Mouse (Mus musculus) Patski (cell line): ENCODE results near the gene Gm43552. TPM values are rescaled to one million over a fixed set of nuclear protein-coding genes. Genes with fewer than 3 reads are reported as not detected.

Experiments
- ATAC-seq: fragments of 100-300 bp; one replicate; pipeline ENCODE4 v1.8.0; 2021
- CTCF ChIA-PET: fragments of 350-600 bp; sonication (Branson Sonifier 250); formaldehyde crosslinking; loops from one replicate; lab custom pipeline; 2022; ENCODE audit warnings: inconsistent platforms; lab: Charles Lee
- POLR2A ChIA-PET: fragments of 350-600 bp; sonication (Branson Sonifier 250); formaldehyde crosslinking; loops from one replicate; lab custom pipeline; 2022; ENCODE audit warnings: antibody characterized with exemption, inconsistent platforms; lab: Charles Lee
- DNase-seq: peaks from one replicate; pipeline ENCODE4 v3.0.0-alpha.2; 2011; ENCODE audit warnings: low read depth, low spot score
- H3K27me3 ChIP-seq: fragments of 371-371 bp; one replicate; pipeline ENCODE4 v1.5.1; 2021
- CTCF ChIP-seq: fragments of 100-300 bp; IDR thresholded peaks from one replicate; pipeline ENCODE4 v1.5.1; 2021
- in situ Hi-C: fragments of 300-500 bp; cut with MboI; formaldehyde crosslinking; loops from 3 replicates; pipeline ENCODE4 v1.11.1; 2018; ENCODE audit warnings: low pct_unique_long_range_greater_than_20kb, mixed read lengths
- polyA plus RNA-seq: library from polyadenylated mRNA; unstranded; gene quantifications from one replicate; pipeline ENCODE4 v1.2.3, GENCODE M21; 2021

Gene Gm43552
- polyA plus RNA-seq, 1 experiment from 2014 or later = not detected

GRCm38 (mm10) chr5:65535457-65536067 lies 42.9 kb upstream of the Gm43552 start:
- POLR2A ChIA-PET = interaction anchor here (0.6 to 1.2 kb wide), 2 partner anchors 33 to 59 kb away, joined by 5 to 6 read pairs; no protein-coding TSS in a partner anchor
- H3K27me3 ChIP-seq = no peaks in the 10 kb centered on the region
- DNase-seq (no peak), ATAC-seq (peak; percentile 14)
- in situ Hi-C loops = loop anchor here (25.0 kb wide), 1 partner anchor 152 kb away; the partner anchor contains the start of gene Pds5a
- CTCF ChIA-PET = interaction anchor here (0.7 to 3.0 kb wide), 19 partner anchors 8 to 400 kb away, joined by 3 to 22 read pairs (median 3); no protein-coding TSS in a partner anchor
- peak; percentile 77 for TF ChIP-seq CTCF

GRCm38 (mm10) chr5:65534496-65534895 lies 41.9 kb upstream of the Gm43552 start:
- CTCF ChIA-PET = interaction anchor here (0.6 to 3.0 kb wide), 7 partner anchors 9 to 93 kb away, joined by 3 to 22 read pairs (median 3); no protein-coding TSS in a partner anchor
- POLR2A ChIA-PET = no interaction called here
- no peak for TF ChIP-seq CTCF

GRCm38 (mm10) chr5:65531283-65531682 lies 38.6 kb upstream of the Gm43552 start:
- POLR2A ChIA-PET = no interaction called here

More at GRCm38 (mm10) chr5:65534496-65534895, 41.9 kb upstream of the Gm43552 start:
- in situ Hi-C loops = loop anchor here (25.0 kb wide), 1 partner anchor 153 kb away; the partner anchor contains the start of gene Pds5a
- H3K27me3 ChIP-seq = no peaks in the 10 kb centered on the region
- DNase-seq = no peak
- ATAC-seq = no peak

GRCm38 (mm10) chr5:65525674-65526443 lies 33.2 kb upstream of the Gm43552 start:
- ChIA-PET POLR2A (interaction anchor here (0.6 to 1.4 kb wide), 3 partner anchors 40 to 239 kb away, joined by 3 read pairs; no protein-coding TSS in a partner anchor), CTCF (interaction anchor here (0.9 to 3.5 kb wide), 4 partner anchors 10 to 102 kb away, joined by 3 to 22 read pairs (median 4); partner anchors contain the start of genes Smim14 and Ube2k)
- no peak for ATAC-seq
- in situ Hi-C loops = loop anchor here (25.0 kb wide), 1 partner anchor 161 kb away; the partner anchor contains the start of gene Pds5a
- DNase-seq = no peak
- H3K27me3 ChIP-seq = no peaks in the 10 kb centered on the region
- peak; percentile 33 for TF ChIP-seq CTCF

More at GRCm38 (mm10) chr5:65531283-65531682, 38.6 kb upstream of the Gm43552 start:
- no peaks in the 10 kb centered on the region for H3K27me3 ChIP-seq
- ATAC-seq (no peak), DNase-seq (no peak)
- CTCF ChIA-PET = no interaction called here
- no peak for TF ChIP-seq CTCF
- in situ Hi-C loops = loop anchor here (25.0 kb wide), 1 partner anchor 156 kb away; the partner anchor contains the start of gene Pds5a

GRCm38 (mm10) chr5:65524831-65525230 lies 32.2 kb upstream of the Gm43552 start:
- in situ Hi-C loops = loop anchor here (25.0 kb wide), 2 partner anchors 162 to 412 kb away; partner anchors contain the start of genes Chrna9 and Pds5a
- ATAC-seq = no peak
- POLR2A ChIA-PET = interaction anchor here (0.8 to 1.4 kb wide), 2 partner anchors 71 to 237 kb away, joined by 3 read pairs; no protein-coding TSS in a partner anchor
- H3K27me3 ChIP-seq = no peaks in the 10 kb centered on the region
- DNase-seq = no peak
- CTCF ChIA-PET = interaction anchor here (1.0 to 3.5 kb wide), 4 partner anchors 11 to 101 kb away, joined by 3 to 22 read pairs (median 4); partner anchors contain the start of genes Smim14 and Ube2k
- no peak for TF ChIP-seq CTCF

GRCm38 (mm10) chr5:65521803-65522202 lies 29.2 kb upstream of the Gm43552 start:
- peak; percentile 59 for TF ChIP-seq CTCF
- ChIA-PET POLR2A (no interaction called here), CTCF (interaction anchor here (0.7 to 3.0 kb wide), 4 partner anchors 10 to 47 kb away, joined by 3 to 11 read pairs (median 4); no protein-coding TSS in a partner anchor)
- no peaks in the 10 kb centered on the region for H3K27me3 ChIP-seq
- DNase-seq (no peak), ATAC-seq (no peak)
- in situ Hi-C loops = loop anchor here (25.0 kb wide), 1 partner anchor 415 kb away; the partner anchor contains the start of gene Chrna9

GRCm38 (mm10) chr5:65514635-65515278 lies 22.1 kb upstream of the Gm43552 start:
- no peaks in the 10 kb centered on the region for H3K27me3 ChIP-seq
- ChIA-PET POLR2A (interaction anchor here (1.3 kb wide), 1 partner anchor 9 kb away, joined by 4 read pairs; no protein-coding TSS in a partner anchor), CTCF (interaction anchor here (1.1 to 2.1 kb wide), 2 partner anchors 11 to 20 kb away, joined by 3 to 6 read pairs; no protein-coding TSS in a partner anchor)
- ATAC-seq = no peak
- no peak for DNase-seq
- TF ChIP-seq CTCF = no peak
- in situ Hi-C loops = loop anchor here (25.0 kb wide), 1 partner anchor 423 kb away; the partner anchor contains the start of gene Chrna9

GRCm38 (mm10) chr5:65513506-65513905 lies 20.9 kb upstream of the Gm43552 start:
- H3K27me3 ChIP-seq = no peaks in the 10 kb centered on the region
- in situ Hi-C loops = loop anchor here (25.0 kb wide), 1 partner anchor 424 kb away; the partner anchor contains the start of gene Chrna9
- no peak for DNase-seq
- ATAC-seq = no peak
- TF ChIP-seq CTCF = no peak
- ChIA-PET POLR2A (interaction anchor here (1.3 kb wide), 1 partner anchor 21 kb away, joined by 3 read pairs; the partner anchor contains the start of gene Gm43552), CTCF (interaction anchor here (2.1 kb wide), 1 partner anchor 21 kb away, joined by 6 read pairs; no protein-coding TSS in a partner anchor)

- CTCF ChIA-PET = no interaction called here
- ATAC-seq (no peak), DNase-seq (no peak)
- TF ChIP-seq CTCF = no peak
- in situ Hi-C loops = loop anchor here (25.0 kb wide), 1 partner anchor 429 kb away; the partner anchor contains the start of gene Chrna9
- H3K27me3 ChIP-seq = peaks cover 5% of the 10 kb centered on the region
- POLR2A ChIA-PET = no interaction called here
Measured at GRCm38 (mm10) chr5:65508395-65508794, 15.8 kb upstream of the Gm43552 start.
